ENCODE assay signal across 13 mouse cellular contexts in the genomic region with DNA sequence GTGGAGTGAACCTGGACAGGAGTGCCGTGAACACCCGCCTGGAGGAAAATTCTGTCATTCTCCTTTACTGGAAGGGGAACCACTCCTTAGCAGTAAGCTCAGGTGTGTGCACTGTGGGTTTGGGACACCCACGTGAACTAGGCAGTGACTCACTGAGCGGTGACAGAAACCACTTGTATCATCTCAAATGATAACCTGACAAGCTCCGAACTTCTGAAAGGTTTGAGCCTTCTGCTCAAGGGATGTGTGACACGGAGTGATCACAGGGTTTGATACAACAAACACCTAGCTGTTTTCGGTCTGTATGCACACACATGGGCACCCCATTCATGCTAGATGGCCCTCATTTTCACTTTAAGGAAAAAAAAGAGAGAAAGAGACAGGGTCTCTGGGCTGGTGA. TPM values are rescaled to one million over a fixed set of nuclear protein-coding genes. Genes with fewer than 3 reads are reported as not detected.
"Had no signal": no experiment of that assay in that cellular context is flagged by ENCODE, and none has a peak within 500 bp of the region (broad histone marks: within the 10 kb centered on the region; RNA-seq: fewer than 3 reads in every experiment).

A gene (minus strand): TSS at position 76 of the 400 bp plus-strand sequence.

- H3K4me3 ChIP-seq: kidney, embryonic 15.5 days; limb, embryonic 12.5 days; liver, embryonic 13.5 days; lung, embryonic 15.5 days; midbrain, embryonic 13.5 days; myocyte; neural tube, embryonic 12.5 days had no signal

- H3K27me3 ChIP-seq: kidney, embryonic 15.5 days; limb, embryonic 12.5 days; liver, embryonic 13.5 days; lung, embryonic 15.5 days; midbrain, embryonic 13.5 days had no signal

- H3K4me1 ChIP-seq: kidney, embryonic 15.5 days; limb, embryonic 12.5 days; liver, embryonic 13.5 days; lung, embryonic 15.5 days; midbrain, embryonic 13.5 days; neural tube, embryonic 12.5 days had no signal

- H3K9me3 ChIP-seq: kidney, embryonic 15.5 days; limb, embryonic 12.5 days; liver, embryonic 13.5 days; lung, embryonic 15.5 days; midbrain, embryonic 13.5 days; neural tube, embryonic 12.5 days had no signal

- H3K27ac ChIP-seq: kidney, embryonic 15.5 days; limb, embryonic 12.5 days; liver, embryonic 13.5 days; lung, embryonic 15.5 days; midbrain, embryonic 13.5 days; neural tube, embryonic 12.5 days had no signal

- H3K36me3 ChIP-seq: kidney, embryonic 15.5 days; limb, embryonic 12.5 days; liver, embryonic 13.5 days; lung, embryonic 15.5 days; midbrain, embryonic 13.5 days; neural tube, embryonic 12.5 days had no signal

- ATAC-seq: liver, postnatal 0 days; midbrain, embryonic 13.5 days had no signal

- DNase-seq: kidney, postnatal 25 days; liver; liver, embryonic 13.5 days; liver, postnatal 0 days; lung, postnatal 14 days; right cerebral cortex, postnatal 4 days had no signal

RNA-seq across cellular contexts. Expression of the gene that starts here (rescaled TPM):
- polyA plus RNA-seq: kidney, embryonic 15.5 days; limb, embryonic 12.5 days; liver, embryonic 13.5 days; liver, postnatal 0 days; lung, embryonic 15.5 days; midbrain, embryonic 13.5 days; myocyte; neural tube, embryonic 12.5 days; stomach, embryonic 16.5 days had no signal
